Mouse (Mus musculus) megakaryocyte, embryonic 14.5 days (primary cell): Measurements from ENCODE around the gene Inpp5a.

Experiments
- FLI1 ChIP-seq: IDR thresholded peaks from 2 replicates; pipeline ENCODE4 v1.6.1; 2012; ENCODE audit warnings: low read length, inconsistent platforms, mixed read lengths
- GATA1 ChIP-seq: IDR thresholded peaks from 3 replicates; pipeline ENCODE4 v1.6.1; 2012; ENCODE audit warnings: mixed read lengths, low read length, inconsistent platforms, borderline replicate concordance

DNA sequence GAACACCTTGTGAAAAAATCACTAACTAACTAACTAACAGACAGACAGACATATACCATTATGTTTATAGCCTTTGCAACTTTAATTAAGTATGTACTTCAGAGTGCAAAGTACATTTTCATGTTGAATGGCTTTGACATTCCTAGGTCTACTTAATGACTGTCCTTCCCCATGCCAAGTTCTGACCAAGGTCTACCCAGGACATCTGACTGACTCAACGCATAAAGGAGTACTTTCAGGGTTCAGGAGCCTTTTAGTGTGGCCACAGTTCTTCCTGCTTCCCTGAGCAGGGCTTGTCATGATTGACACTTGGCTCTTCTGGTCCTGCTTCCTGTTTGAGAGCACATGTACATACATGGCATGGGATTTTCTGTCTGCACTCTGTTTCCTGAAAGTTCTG, 64.3 kb downstream of the Inpp5a start:
- TF ChIP-seq GATA1 (no peak), FLI1 (no peak)
